Mouse (Mus musculus) neural tube, embryonic 14.5 days (tissue): ENCODE results near the gene Shtn1. TPM values are rescaled to one million over a fixed set of nuclear protein-coding genes. Genes with fewer than 3 reads are reported as not detected.
A peak's percentile ranks its signal among the peaks of the same experiment; 100 is the strongest.

Experiments used
- ATAC-seq: fragments of 200-750 bp; cut with Nextera tagmentation; 2 replicates; pipeline ENCODE4 v1.8.0; 2017; ENCODE audit warnings: low read depth, mild to moderate bottlenecking, moderate TSS enrichment, moderate library complexity
- H3K27ac ChIP-seq: fragments of 300-500 bp; sonication (generic); 2 replicates; pipeline ENCODE4 v1.5.1; 2014; ENCODE audit warnings: low read depth, mild to moderate bottlenecking, control low read depth, low read length, moderate library complexity, mixed read lengths
- H3K27me3 ChIP-seq: fragments of 300-500 bp; sonication (generic); 2 replicates; pipeline ENCODE4 v1.6.1; 2014; ENCODE audit warnings: low read length; ENCODE audit not compliant: control insufficient read depth, insufficient read depth
- H3K36me3 ChIP-seq: fragments of 300-500 bp; sonication (generic); 2 replicates; pipeline ENCODE4 v1.6.1; 2014; ENCODE audit warnings: low read length, mixed read lengths; ENCODE audit not compliant: control insufficient read depth, insufficient read depth
- H3K4me1 ChIP-seq: fragments of 300-500 bp; sonication (generic); 2 replicates; pipeline ENCODE4 v1.6.1; 2014; ENCODE audit warnings: low read length; ENCODE audit not compliant: control insufficient read depth, insufficient read depth
- H3K4me2 ChIP-seq: fragments of 300-500 bp; sonication (generic); 2 replicates; pipeline ENCODE4 v1.6.1; 2014; ENCODE audit warnings: mild to moderate bottlenecking, low read depth, low read length, control low read depth
- H3K4me3 ChIP-seq: fragments of 300-500 bp; sonication (generic); 2 replicates; pipeline ENCODE4 v1.5.1; 2014; ENCODE audit warnings: low read depth, low read length, control low read depth, mixed read lengths
- H3K9ac ChIP-seq: fragments of 300-500 bp; sonication (generic); replicated peaks from 2 replicates; pipeline ENCODE4 v1.6.1; 2014; ENCODE audit warnings: low read depth, mild to moderate bottlenecking, control low read depth, low read length, mixed read lengths
- H3K9me3 ChIP-seq: fragments of 300-500 bp; sonication (generic); 2 replicates; pipeline ENCODE4 v1.6.1; 2016; ENCODE audit warnings: low read length; ENCODE audit not compliant: control insufficient read depth
- WGBS: fragments of 180-500 bp; shearing (Covaris S2); extraction: QIAGEN DNeasy Blood & Tissue Kit; methylation state at CpG from one replicate; pipeline ENCODE4 v1.1.7; 2014; 5-methylcytosine and 5-hydroxymethylcytosine counted together
- polyA plus RNA-seq: library from polyadenylated mRNA; unstranded; fragments of >200 nt; fragmentation: Nextera tagmentation; extraction: Ambion mirVana; gene quantifications from 2 replicates; pipeline ENCODE4 v1.2.1, GENCODE M21; 2014

Gene Shtn1
- polyA plus RNA-seq, 1 experiment from 2014 or later: 54.9 TPM

- H3K27me3 ChIP-seq: peaks cover 13% of the 10 kb centered on the region
- 65% methylated on average over 3 of the region's 3 CpGs for WGBS
- no peak overlapping the region for H3K27ac ChIP-seq
- peak overlapping the region; percentile 75 for H3K4me3 ChIP-seq
- H3K4me1 ChIP-seq: peaks cover 5% of the 10 kb centered on the region; the same call in 1 of the 2 replicates
- no peaks in the 10 kb centered on the region for H3K36me3 ChIP-seq
- no peaks in the 10 kb centered on the region for H3K9me3 ChIP-seq
- H3K9ac ChIP-seq: peak overlapping the region; percentile 86; the same call in 1 of the 2 replicates
- no peak for ATAC-seq
- peak overlapping the region; percentile 85 for H3K4me2 ChIP-seq
Observed at GRCm38 (mm10) chr19:59074381-59074780, 1.5 kb downstream of the Shtn1 start.

DNA sequence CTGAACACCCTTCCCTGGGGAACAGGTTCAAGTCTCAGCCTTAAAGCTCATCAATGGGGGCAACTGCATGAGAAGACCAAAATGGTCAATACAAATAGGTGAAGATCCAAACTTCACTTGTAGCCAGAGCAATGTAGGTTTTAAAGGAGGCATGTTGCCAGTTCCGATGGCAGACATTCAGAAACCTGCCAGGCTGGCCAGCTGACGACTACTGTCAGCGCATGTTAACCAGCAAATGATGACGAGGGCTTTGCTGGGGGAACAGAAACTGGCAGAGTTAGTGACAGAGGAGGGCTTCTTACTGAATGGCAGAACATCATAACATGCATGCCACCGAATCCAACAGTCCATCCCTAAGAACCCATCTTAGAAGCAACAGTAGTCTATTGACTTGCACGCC lies 2.9 kb downstream of the Shtn1 start:
- Histone ChIP-seq H3K36me3 (no peaks in the 10 kb centered on the region), H3K9ac (no peak overlapping the region), H3K9me3 (no peaks in the 10 kb centered on the region), H3K27me3 (peaks cover 13% of the 10 kb centered on the region), H3K27ac (no peak overlapping the region), H3K4me2 (no peak overlapping the region), H3K4me1 (peaks cover 5% of the 10 kb centered on the region; the same call in 1 of the 2 replicates), H3K4me3 (no peak overlapping the region)
- no peak for ATAC-seq
- WGBS: 71% methylated on average over 6 of the region's 6 CpGs

DNA sequence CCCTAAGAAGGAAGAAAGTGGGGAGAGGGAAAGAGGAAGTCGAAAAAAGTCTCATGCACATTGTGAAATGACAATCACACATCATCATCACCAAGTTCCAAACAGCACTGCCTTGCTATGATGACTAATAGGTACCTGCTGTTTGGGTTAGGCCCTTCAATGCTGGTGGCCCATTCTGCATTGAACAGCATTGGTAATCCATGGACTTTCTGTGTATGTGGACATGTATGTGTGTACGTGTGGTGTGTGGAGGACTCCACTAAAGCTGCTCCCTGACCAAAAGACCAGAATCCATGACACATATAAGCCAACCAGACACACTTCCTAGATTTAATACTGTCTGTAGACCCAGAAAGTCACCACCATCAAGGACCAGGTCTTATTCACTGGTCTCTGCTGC lies 3.9 kb downstream of the Shtn1 start:
- ATAC-seq: no peak
- Histone ChIP-seq H3K9me3 (no peaks in the 10 kb centered on the region), H3K36me3 (no peaks in the 10 kb centered on the region), H3K4me3 (no peak overlapping the region), H3K27me3 (peaks cover 10% of the 10 kb centered on the region), H3K9ac (no peak overlapping the region), H3K27ac (no peak overlapping the region), H3K4me2 (no peak overlapping the region), H3K4me1 (peaks cover 5% of the 10 kb centered on the region; the same call in 1 of the 2 replicates)
- WGBS: 92% methylated on average over 2 of the region's 2 CpGs

GRCm38 (mm10) chr19:59071396-59071795 lies 4.5 kb downstream of the Shtn1 start:
- Histone ChIP-seq H3K27me3 (peaks cover 8% of the 10 kb centered on the region), H3K27ac (no peak overlapping the region), H3K4me3 (no peak overlapping the region), H3K4me2 (no peak overlapping the region), H3K9me3 (no peaks in the 10 kb centered on the region), H3K36me3 (no peaks in the 10 kb centered on the region), H3K4me1 (peaks cover 5% of the 10 kb centered on the region; the same call in 1 of the 2 replicates), H3K9ac (no peak overlapping the region)
- no peak for ATAC-seq
- WGBS: 84% methylated on average over 4 of the region's 4 CpGs

DNA sequence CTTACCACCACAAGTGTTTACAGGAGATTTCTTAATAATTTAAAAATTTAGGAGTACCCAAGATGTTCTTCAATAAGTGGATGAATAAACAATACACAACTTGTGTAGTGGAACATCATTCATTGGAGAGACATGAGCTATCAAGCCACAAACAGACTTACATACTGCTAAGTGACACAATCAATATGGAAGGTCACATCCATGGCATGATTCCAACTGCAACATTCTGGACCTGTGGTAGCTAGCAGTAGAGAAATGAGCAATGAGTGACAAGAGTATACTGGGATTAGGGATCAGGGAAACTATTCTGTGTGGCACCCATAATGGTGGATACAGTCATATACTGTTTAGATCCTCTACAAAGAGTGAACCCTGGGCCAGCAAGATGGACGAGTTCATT lies 8.2 kb downstream of the Shtn1 start:
- Histone ChIP-seq H3K4me2 (no peak overlapping the region), H3K9me3 (no peaks in the 10 kb centered on the region), H3K27me3 (no peaks in the 10 kb centered on the region), H3K9ac (no peak overlapping the region), H3K27ac (no peak overlapping the region), H3K4me1 (no peaks in the 10 kb centered on the region), H3K4me3 (no peak overlapping the region), H3K36me3 (no peaks in the 10 kb centered on the region)
- ATAC-seq: no peak
- WGBS: 79% methylated on average over 1 of the region's 1 CpGs

DNA sequence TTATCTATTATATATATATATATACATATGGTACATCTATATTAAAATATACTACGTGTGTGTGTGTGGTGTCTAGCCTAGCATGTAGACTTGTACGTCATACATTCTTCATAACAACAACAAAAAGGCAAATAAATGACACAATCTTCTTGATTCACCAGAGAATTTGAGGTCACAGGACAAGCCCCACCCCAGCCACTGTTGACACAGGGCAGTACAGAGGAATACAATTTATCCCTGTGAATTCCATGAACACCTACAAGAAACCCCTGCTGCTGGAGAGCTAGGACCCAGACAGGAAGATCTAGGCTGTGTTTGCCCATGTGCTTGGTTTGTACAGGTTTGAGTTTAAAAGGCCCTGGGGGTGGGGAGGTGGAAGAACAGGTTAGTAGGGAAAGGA lies 9.2 kb downstream of the Shtn1 start:
- Histone ChIP-seq H3K4me2 (no peak overlapping the region), H3K36me3 (no peaks in the 10 kb centered on the region), H3K9me3 (no peaks in the 10 kb centered on the region), H3K27me3 (no peaks in the 10 kb centered on the region), H3K4me3 (no peak overlapping the region), H3K27ac (no peak overlapping the region), H3K4me1 (no peaks in the 10 kb centered on the region), H3K9ac (no peak overlapping the region)
- 86% methylated on average over 2 of the region's 2 CpGs for WGBS
- ATAC-seq: no peak

DNA sequence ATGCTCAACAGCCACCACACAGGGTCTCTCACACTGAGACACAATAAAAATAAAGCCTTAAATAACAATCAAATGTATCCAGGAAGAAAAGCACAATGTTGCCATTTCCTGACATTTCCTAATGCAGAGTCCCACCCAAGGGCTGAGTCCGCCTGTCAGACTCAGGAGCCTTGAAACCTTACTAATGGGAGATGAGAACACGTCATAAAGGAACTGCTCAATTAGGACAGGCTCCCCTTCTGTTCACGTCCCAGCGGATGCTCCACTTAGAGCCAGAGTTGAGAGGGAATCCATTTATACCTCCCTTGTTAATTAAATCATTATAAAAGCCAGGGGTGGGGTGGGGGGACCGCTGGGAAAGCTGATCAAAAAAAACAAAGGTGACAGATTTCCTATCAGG lies 9.8 kb downstream of the Shtn1 start:
- Histone ChIP-seq H3K36me3 (no peaks in the 10 kb centered on the region), H3K9me3 (no peaks in the 10 kb centered on the region), H3K27me3 (no peaks in the 10 kb centered on the region), H3K9ac (no peak overlapping the region), H3K4me1 (no peaks in the 10 kb centered on the region), H3K27ac (no peak overlapping the region), H3K4me3 (no peak overlapping the region), H3K4me2 (no peak overlapping the region)
- WGBS: 46% methylated on average over 5 of the region's 5 CpGs
- ATAC-seq: no peak

DNA sequence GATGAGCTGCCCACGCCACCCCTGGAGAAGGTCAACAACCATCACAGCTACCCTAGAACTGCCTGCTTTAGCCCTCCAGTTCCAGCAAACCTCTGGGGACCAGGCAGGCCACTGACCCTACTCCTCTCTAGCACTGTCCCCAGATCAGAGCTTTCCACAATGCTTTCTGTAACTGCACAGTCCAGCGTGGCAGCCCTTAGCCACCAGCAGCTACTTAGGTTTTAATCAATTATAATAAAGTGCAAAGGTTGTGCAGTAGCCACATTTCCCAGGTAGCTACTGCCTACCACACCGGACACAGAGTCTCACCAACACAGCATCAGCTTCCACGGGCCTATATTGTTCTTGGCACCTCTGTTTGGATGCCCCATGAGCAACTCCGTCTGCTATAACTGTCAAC lies 11.3 kb downstream of the Shtn1 start:
- H3K4me1 ChIP-seq: no peaks in the 10 kb centered on the region
- ATAC-seq: no peak
- no peaks in the 10 kb centered on the region for H3K9me3 ChIP-seq
- H3K4me3 ChIP-seq: no peak overlapping the region
- H3K4me2 ChIP-seq: no peak overlapping the region
- H3K27me3 ChIP-seq: no peaks in the 10 kb centered on the region
- no peaks in the 10 kb centered on the region for H3K36me3 ChIP-seq
- H3K9ac ChIP-seq: no peak overlapping the region
- WGBS: 91% methylated on average over 5 of the region's 5 CpGs
- H3K27ac ChIP-seq: no peak overlapping the region

DNA sequence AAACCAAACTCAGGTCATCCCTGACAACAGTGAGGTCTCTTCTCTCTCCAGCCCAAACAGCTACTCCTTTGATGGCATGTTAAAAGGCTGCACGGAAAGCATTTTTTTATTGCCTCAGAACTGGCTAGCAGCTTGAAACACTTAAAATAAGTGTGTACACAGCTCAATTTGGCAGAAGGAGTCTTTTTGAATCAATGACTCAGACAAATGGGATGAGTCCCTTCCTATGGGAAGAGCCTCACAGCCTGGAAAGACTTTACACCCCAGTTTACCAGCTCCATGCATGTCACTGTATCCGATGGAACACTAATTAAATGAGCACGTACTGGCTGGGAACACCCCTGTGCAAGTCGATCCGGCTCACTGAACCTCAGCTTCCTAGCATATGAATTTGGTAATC lies 12.3 kb downstream of the Shtn1 start:
- no peak for ATAC-seq
- Histone ChIP-seq H3K36me3 (no peaks in the 10 kb centered on the region), H3K9me3 (no peaks in the 10 kb centered on the region), H3K4me3 (no peak overlapping the region), H3K27ac (no peak overlapping the region), H3K4me1 (no peaks in the 10 kb centered on the region), H3K27me3 (no peaks in the 10 kb centered on the region), H3K4me2 (no peak overlapping the region), H3K9ac (no peak overlapping the region)
- WGBS: 84% methylated on average over 5 of the region's 5 CpGs

DNA sequence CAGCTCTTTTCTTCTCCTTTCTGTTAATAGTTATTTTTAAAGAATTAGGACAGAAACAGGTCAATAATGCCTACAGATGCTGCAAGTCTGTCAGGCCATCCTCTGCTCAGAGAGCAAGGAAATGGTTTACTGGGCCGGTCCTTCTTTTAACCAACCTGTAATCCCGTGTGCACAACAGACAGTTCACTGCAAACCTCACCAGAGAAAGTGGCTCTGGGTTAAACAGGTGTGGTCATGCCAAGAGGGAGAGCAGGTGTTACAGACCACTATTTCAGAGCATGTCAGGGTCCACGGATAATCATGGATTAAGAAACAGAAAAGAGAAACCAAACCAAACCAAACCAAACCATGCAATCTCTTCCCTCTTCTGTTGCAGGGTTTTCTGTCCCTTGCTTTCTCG lies 17.8 kb downstream of the Shtn1 start:
- Histone ChIP-seq H3K9me3 (no peaks in the 10 kb centered on the region), H3K36me3 (no peaks in the 10 kb centered on the region), H3K4me3 (no peak overlapping the region), H3K27me3 (no peaks in the 10 kb centered on the region), H3K27ac (no peak overlapping the region), H3K9ac (no peak overlapping the region; the same call in 1 of the 2 replicates), H3K4me1 (no peaks in the 10 kb centered on the region), H3K4me2 (no peak overlapping the region)
- 79% methylated on average over 4 of the region's 4 CpGs for WGBS
- ATAC-seq: no peak
